In genomic region chr14:11667762-11668161, GRCm38 (mm10) we compare ENCODE assay signal across 18 mouse cellular contexts.
A peak's percentile ranks its signal among the peaks of the same experiment; 100 is the strongest.
DNase-seq lines count a peak whose midpoint lies in the region; ATAC-seq and TF ChIP-seq lines count a peak whose summit lies in the region.
"Had no signal": no experiment of that assay in that cellular context is flagged by ENCODE, and none has a peak within 500 bp of the region (broad histone marks: within the 10 kb centered on the region; RNA-seq: fewer than 3 reads in every experiment).

No protein-coding gene starts in this region.

- no peak overlapping the region for H3K4me2 ChIP-seq in forebrain, embryonic 16.5 days (ENCODE audit: low read length)
- H3K4me2 ChIP-seq in forebrain, postnatal 0 days (ENCODE audit: low read depth), result no peak overlapping the region
- no peak overlapping the region for H3K4me2 ChIP-seq in midbrain, embryonic 11.5 days
- H3K4me2 ChIP-seq in hindbrain, embryonic 13.5 days, result no peak overlapping the region
- H3K4me2 ChIP-seq in midbrain, embryonic 15.5 days, result no peak overlapping the region
- H3K4me2 ChIP-seq: limb, embryonic 15.5 days; liver, embryonic 15.5 days had no signal

- no peak overlapping the region for H3K9ac ChIP-seq in forebrain, embryonic 16.5 days (replicated peaks; ENCODE audit: low read depth, low read length)
- no peak overlapping the region for H3K9ac ChIP-seq in forebrain, postnatal 0 days
- H3K9ac ChIP-seq in midbrain, embryonic 11.5 days (ENCODE audit: low read length), result no peak overlapping the region
- no peak overlapping the region for H3K9ac ChIP-seq in hindbrain, embryonic 13.5 days
- H3K9ac ChIP-seq in midbrain, embryonic 15.5 days, result no peak overlapping the region
- H3K9ac ChIP-seq: limb, embryonic 15.5 days; liver, embryonic 15.5 days had no signal

- WGBS in forebrain, embryonic 16.5 days, result 8% methylated on average over 3 of the region's 3 CpGs
- 16% methylated on average over 3 of the region's 3 CpGs for WGBS in forebrain, postnatal 0 days
- 4% methylated on average over 3 of the region's 3 CpGs for WGBS in midbrain, embryonic 11.5 days
- WGBS in midbrain, embryonic 10.5 days, result 3% methylated on average over 3 of the region's 3 CpGs
- WGBS in hindbrain, embryonic 13.5 days, result 11% methylated on average over 3 of the region's 3 CpGs
- 3% methylated on average over 3 of the region's 3 CpGs for WGBS in midbrain, embryonic 15.5 days

- peaks cover 10% of the 10 kb centered on the region for H3K4me1 ChIP-seq in forebrain, embryonic 16.5 days (replicated peaks; ENCODE audit: control insufficient read depth, insufficient read depth, low read length)
- peaks cover 3% of the 10 kb centered on the region for H3K4me1 ChIP-seq in forebrain, postnatal 0 days (ENCODE audit: insufficient read depth)
- peaks cover 30% of the 10 kb centered on the region for H3K4me1 ChIP-seq in midbrain, embryonic 11.5 days (ENCODE audit: control insufficient read depth, insufficient read depth, low read length)
- peaks cover 82% of the 10 kb centered on the region for H3K4me1 ChIP-seq in midbrain, embryonic 10.5 days
- peaks cover 56% of the 10 kb centered on the region for H3K4me1 ChIP-seq in hindbrain, embryonic 13.5 days (replicated peaks)
- peaks cover 30% of the 10 kb centered on the region for H3K4me1 ChIP-seq in midbrain, embryonic 15.5 days
- H3K4me1 ChIP-seq: liver, embryonic 15.5 days had no signal

- 0 out of 2 replicates have a peak, but pooled peaks have one; percentile 9 for ATAC-seq in forebrain, embryonic 16.5 days
- no peak for ATAC-seq in forebrain, postnatal 0 days
- ATAC-seq in midbrain, embryonic 11.5 days (ENCODE audit: low FRiP score), result peak; percentile 68
- peak; percentile 22; the same call in 1 of the 2 replicates for ATAC-seq in hindbrain, embryonic 13.5 days (ENCODE audit: low FRiP score)
- ATAC-seq in midbrain, embryonic 15.5 days (replicated peaks), result peak; percentile 27
- ATAC-seq: forebrain, embryonic 14.5 days; inflammation-experienced regulatory T-cells, adult 6 months; lung, postnatal 0 days had no signal

- no peak overlapping the region for H3K27ac ChIP-seq in forebrain, embryonic 16.5 days (ENCODE audit: low read length)
- H3K27ac ChIP-seq in forebrain, postnatal 0 days (ENCODE audit: low read depth, low read length), result no peak overlapping the region
- H3K27ac ChIP-seq in midbrain, embryonic 11.5 days (ENCODE audit: low read depth, low read length), result no peak overlapping the region
- H3K27ac ChIP-seq in midbrain, embryonic 10.5 days (replicated peaks), result no peak overlapping the region
- H3K27ac ChIP-seq in hindbrain, embryonic 13.5 days, result no peak overlapping the region
- H3K27ac ChIP-seq in midbrain, embryonic 15.5 days, result no peak overlapping the region
- H3K27ac ChIP-seq: limb, embryonic 15.5 days; liver, embryonic 15.5 days had no signal

- no peak for TF ChIP-seq CTCF in forebrain, postnatal 0 days (IDR thresholded peaks at IDR 0.05; ENCODE audit: low read depth)

- H3K27me3 ChIP-seq in forebrain, embryonic 16.5 days (replicated peaks; ENCODE audit: control insufficient read depth, insufficient read depth, low read length), result no peaks in the 10 kb centered on the region
- no peaks in the 10 kb centered on the region for H3K27me3 ChIP-seq in forebrain, postnatal 0 days (ENCODE audit: insufficient read depth, low read length)
- H3K27me3 ChIP-seq in midbrain, embryonic 11.5 days (ENCODE audit: control insufficient read depth, insufficient read depth, low read length), result peaks cover 15% of the 10 kb centered on the region
- peaks cover 68% of the 10 kb centered on the region for H3K27me3 ChIP-seq in midbrain, embryonic 10.5 days (ENCODE audit: low read depth, poor library complexity, severe bottlenecking)
- H3K27me3 ChIP-seq in hindbrain, embryonic 13.5 days, result 0 out of 2 replicates have a peak, but pooled peaks cover 5% of the 10 kb centered on the region
- H3K27me3 ChIP-seq in midbrain, embryonic 15.5 days (replicated peaks), result no peaks in the 10 kb centered on the region
- H3K27me3 ChIP-seq: limb, embryonic 15.5 days; liver, embryonic 15.5 days had no signal

- H3K9me3 ChIP-seq in forebrain, embryonic 16.5 days (ENCODE audit: control insufficient read depth, low read length), result no peaks in the 10 kb centered on the region
- no peaks in the 10 kb centered on the region for H3K9me3 ChIP-seq in forebrain, postnatal 0 days (ENCODE audit: low read length)
- no peaks in the 10 kb centered on the region for H3K9me3 ChIP-seq in midbrain, embryonic 11.5 days (ENCODE audit: control insufficient read depth, low read length)
- no peaks in the 10 kb centered on the region for H3K9me3 ChIP-seq in midbrain, embryonic 10.5 days (replicated peaks)
- no peaks in the 10 kb centered on the region for H3K9me3 ChIP-seq in hindbrain, embryonic 13.5 days
- H3K9me3 ChIP-seq in midbrain, embryonic 15.5 days, result no peaks in the 10 kb centered on the region
- H3K9me3 ChIP-seq: limb, embryonic 15.5 days; liver, embryonic 15.5 days had no signal

- DNase-seq in forebrain, postnatal 0 days, result no peak
- no peak for DNase-seq in midbrain, embryonic 11.5 days (ENCODE audit: low spot score, missing footprints)
- DNase-seq in midbrain, embryonic 10.5 days (ENCODE audit: low spot score), result no peak
- no peak for DNase-seq in spleen, postnatal 10 days (ENCODE audit: low spot score in 2 of 2)
- no peak for DNase-seq in right cerebral cortex, adult 2 months (ENCODE audit: low spot score in 2 of 2)
- DNase-seq: cerebellum, adult 2 months; gastrocnemius, postnatal 25 days; heart, postnatal 10 days; kidney, postnatal 14 days; thymus, postnatal 14 days had no signal

- no peak overlapping the region for H3K4me3 ChIP-seq in forebrain, embryonic 16.5 days (replicated peaks; ENCODE audit: low read length)
- no peak overlapping the region for H3K4me3 ChIP-seq in forebrain, postnatal 0 days (ENCODE audit: low read depth, low read length)
- no peak overlapping the region for H3K4me3 ChIP-seq in midbrain, embryonic 11.5 days (ENCODE audit: low read depth, low read length)
- no peak overlapping the region for H3K4me3 ChIP-seq in midbrain, embryonic 10.5 days
- no peak overlapping the region for H3K4me3 ChIP-seq in hindbrain, embryonic 13.5 days
- no peak overlapping the region for H3K4me3 ChIP-seq in midbrain, embryonic 15.5 days
- H3K4me3 ChIP-seq: limb, embryonic 15.5 days; liver, embryonic 15.5 days had no signal

- no peaks in the 10 kb centered on the region for H3K36me3 ChIP-seq in forebrain, embryonic 16.5 days (ENCODE audit: control insufficient read depth, insufficient read depth)
- H3K36me3 ChIP-seq in forebrain, postnatal 0 days (ENCODE audit: insufficient read depth), result no peaks in the 10 kb centered on the region
- H3K36me3 ChIP-seq in midbrain, embryonic 11.5 days (ENCODE audit: control insufficient read depth, insufficient read depth, low read length), result no peaks in the 10 kb centered on the region
- no peaks in the 10 kb centered on the region for H3K36me3 ChIP-seq in midbrain, embryonic 10.5 days
- H3K36me3 ChIP-seq in hindbrain, embryonic 13.5 days, result no peaks in the 10 kb centered on the region
- H3K36me3 ChIP-seq in midbrain, embryonic 15.5 days (replicated peaks), result no peaks in the 10 kb centered on the region
- H3K36me3 ChIP-seq: limb, embryonic 15.5 days; liver, embryonic 15.5 days had no signal
